In the genomic region with DNA sequence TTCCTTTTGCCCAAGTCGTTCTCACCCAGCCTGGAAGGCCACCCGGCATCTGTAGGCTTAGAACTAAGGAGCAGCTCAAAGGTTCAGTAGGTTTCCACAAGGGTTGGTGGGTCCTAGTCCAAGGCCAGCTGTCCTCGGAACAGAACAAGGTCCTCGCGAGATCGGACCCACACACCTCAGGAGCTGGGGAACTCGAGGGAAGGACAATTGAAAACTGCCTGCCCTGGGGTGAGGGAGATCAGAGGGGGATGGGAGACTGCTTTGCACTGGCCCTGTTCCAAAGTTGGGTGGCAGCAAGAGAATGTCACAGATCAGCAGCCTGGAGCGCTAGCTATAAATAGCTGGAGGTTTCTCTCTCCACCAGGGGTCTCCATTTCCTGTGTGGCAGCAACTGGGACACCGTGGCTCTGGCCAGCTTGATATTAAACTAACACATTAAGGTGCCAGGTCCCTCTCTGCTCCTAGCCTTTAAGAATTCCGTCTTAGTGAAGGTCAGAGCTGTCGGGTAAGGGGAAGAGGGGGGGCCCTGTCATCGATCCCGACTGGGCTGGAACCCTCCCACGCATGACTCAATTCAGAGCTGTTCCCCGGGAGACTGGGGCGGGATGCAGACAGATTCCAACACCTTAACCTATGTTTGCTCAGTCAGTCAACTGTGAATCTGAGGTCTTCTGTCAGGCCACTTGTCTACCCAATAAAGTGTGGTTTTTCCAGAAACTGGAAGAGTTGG, we compare ENCODE assay signal across 9 mouse cellular contexts. TPM values are rescaled to one million over a fixed set of nuclear protein-coding genes. Genes with fewer than 3 reads are reported as not detected.
DNase-seq lines count a peak whose midpoint lies in the region; ATAC-seq and TF ChIP-seq lines count a peak whose summit lies in the region.
"Had no signal": no experiment of that assay in that cellular context is flagged by ENCODE, and none has a peak within 500 bp of the region (broad histone marks: within the 10 kb centered on the region; RNA-seq: fewer than 3 reads in every experiment).

No protein-coding gene starts in this region.

- TF ChIP-seq POLR2A in kidney, adult 2 months (IDR thresholded peaks at IDR 0.05; ENCODE audit: low read depth, low read length) = peak; percentile 2

- peak; percentile 50 for TF ChIP-seq CTCF in kidney, adult 2 months (conservative IDR thresholded peaks at IDR 0.05; ENCODE audit: insufficient read depth, insufficient read length, low read depth, low read length)

- peaks cover 3% of the 10 kb centered on the region; the same call in 1 of the 2 replicates for H3K36me3 ChIP-seq in kidney, adult 2 months (ENCODE audit: control insufficient read depth, insufficient read depth, low read length)

- no peaks in the 10 kb centered on the region for H3K27me3 ChIP-seq in kidney, adult 2 months (replicated peaks; ENCODE audit: control insufficient read depth, insufficient read depth, low read length)

- H3K4me3 ChIP-seq in kidney, adult 2 months (ENCODE audit: insufficient read depth, low read depth, low read length) = no peak overlapping the region

- H3K27ac ChIP-seq in kidney, adult 2 months (ENCODE audit: insufficient read depth, low read depth, low read length) = peak overlapping the region; percentile 84

- WGBS in kidney, adult 2 months = 2% methylated on average over 16 of the region's 16 CpGs

- H3K4me1 ChIP-seq in kidney, adult 2 months (ENCODE audit: control insufficient read depth, insufficient read depth, low read length) = peaks cover 24% of the 10 kb centered on the region

- 0 out of 2 replicates have a peak, but pooled peaks have one; percentile 0 for ATAC-seq in monocyte, adult 5-6 weeks (replicated peaks; ENCODE audit: insufficient number of reproducible peaks, low FRiP score, low TSS enrichment, poor library complexity, severe bottlenecking)

- DNase-seq in A20 (ENCODE audit: low read depth, low spot score) (peak; percentile 37), adipocyte (ENCODE audit: low spot score) (peak; percentile 89), liver (peak; percentile 68)
- DNase-seq in embryo, embryonic 11.5 days (ENCODE audit: low read depth, low spot score) = peak; percentile 44
- peak; percentile 81 to 84 for DNase-seq in heart, adult 18-20 months
- peak; percentile 89 for DNase-seq in kidney, adult 2 months
- DNase-seq in testis, postnatal 14 days (ENCODE audit: low spot score) = peak; percentile 70

RNA-seq across cellular contexts. Expression of a gene that starts 1.0 kb away (rescaled TPM):
- 100 to 1,000 TPM; 238 to 271 TPM for total RNA-seq in heart, adult 18-20 months (2021)
- 263 and 269 TPM in 2 replicates for polyA plus RNA-seq in kidney, adult 2 months (2012; rRNA removed)
- total RNA-seq in monocyte, adult 5-6 weeks (2017) = 33.2 to 55.3 TPM (median 34.4 TPM) in 3 replicates

RNA-seq across cellular contexts. Expression of a gene that starts 7.1 kb away (rescaled TPM):
- 100 to 1,000 TPM in 1 of 2 experiments, 10 to 100 TPM in 1; 53.9 to 160 TPM for total RNA-seq in heart, adult 18-20 months (2021)
- 427 and 506 TPM in 2 replicates for polyA plus RNA-seq in kidney, adult 2 months (2012; rRNA removed)
- total RNA-seq in monocyte, adult 5-6 weeks (2017) = 0.75 to 3.8 TPM in 2 of 3 replicates, not detected in the other

RNA-seq across cellular contexts. Expression of a gene that starts 19.2 kb away (rescaled TPM):
- 1 to 10 TPM; 2.4 to 4.3 TPM for total RNA-seq in heart, adult 18-20 months (2021)
- polyA plus RNA-seq in kidney, adult 2 months (2012; rRNA removed) = 0.58 TPM in 1 of 2 replicates, not detected in the other
- 11.3 TPM in 1 of 3 replicates, not detected in the others for total RNA-seq in monocyte, adult 5-6 weeks (2017)
- polyA plus RNA-seq: gonadal fat pad, adult 2 months had no signal

RNA-seq across cellular contexts. Expression of a gene that starts 22.5 kb away (rescaled TPM):
- 10 to 100 TPM; 18.6 to 19.0 TPM for total RNA-seq in heart, adult 18-20 months (2021)
- 27.7 and 29.5 TPM in 2 replicates for polyA plus RNA-seq in kidney, adult 2 months (2012; rRNA removed)
- total RNA-seq in monocyte, adult 5-6 weeks (2017) = 24.4 to 29.5 TPM (median 24.5 TPM) in 3 replicates

RNA-seq across cellular contexts. Expression of a gene that starts 48.2 kb away (rescaled TPM):
- 10 to 100 TPM; 16.6 to 19.9 TPM for total RNA-seq in heart, adult 18-20 months (2021)
- polyA plus RNA-seq in kidney, adult 2 months (2012; rRNA removed) = 28.7 and 31.8 TPM in 2 replicates
- 56.2 to 67.9 TPM (median 57.5 TPM) in 3 replicates for total RNA-seq in monocyte, adult 5-6 weeks (2017)

Comparison
In these comparisons a context has a peak if more than half of its experiments do, and no peak if none do; other contexts are left out.
1. DNase-seq: peak in every context shown above with its lines; median percentile 89 in adipocyte; 89 in kidney, adult 2 months; 82 in heart, adult 18-20 months; 70 in testis, postnatal 14 days; 68 in liver; 44 in embryo, embryonic 11.5 days; 37 in A20.
2. RNA of a gene that starts 7.1 kb away (total RNA-seq): 53.9 to 160 TPM in heart, adult 18-20 months; 0.75 to 3.8 TPM in monocyte, adult 5-6 weeks; every median in the first group is over 10 times any median in the second.